Mouse (Mus musculus): ENCODE results near the gene Stox2. TPM values are rescaled to one million over a fixed set of nuclear protein-coding genes. Genes with fewer than 3 reads are reported as not detected.
A peak's percentile ranks its signal among the peaks of the same experiment; 100 is the strongest.
"Not testable (repeated sequence)": the region's sequence is repeated elsewhere in the genome, so short reads cannot be mapped to it uniquely, and the experiment has no call there.

The Stox2 gene
- polyA plus RNA-seq, 1 experiment from 2014 or later = 43.5 TPM

DNA sequence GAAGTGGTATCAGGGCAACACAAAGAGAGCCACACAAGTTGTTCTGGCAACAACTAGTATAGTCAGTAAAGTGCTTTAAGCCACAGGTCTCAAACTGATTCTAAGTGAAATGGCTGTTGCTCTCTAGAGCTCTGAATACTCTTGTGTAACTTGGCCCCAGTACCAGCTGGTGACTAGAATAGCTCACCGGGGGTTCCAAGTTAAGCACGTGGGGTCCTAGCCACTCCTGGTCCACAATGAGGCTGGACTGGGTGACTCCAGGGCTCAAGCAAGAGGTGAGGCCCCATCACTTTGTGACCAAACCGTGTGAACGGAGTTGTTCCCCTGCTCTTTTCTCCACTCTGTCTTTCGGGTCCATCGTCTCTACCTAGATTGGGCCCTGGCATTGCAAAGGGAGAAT lies 8.2 kb downstream of the Stox2 start:
- Histone ChIP-seq H3K9me3 (no peaks in the 10 kb centered on the region), H3K4me3 (no peak overlapping the region), H3K9ac (no peak overlapping the region), H3K4me2 (no peak overlapping the region), H3K27me3 (no peaks in the 10 kb centered on the region), H3K4me1 (replicated peaks) (no peaks in the 10 kb centered on the region), H3K27ac (replicated peaks) (no peak overlapping the region), H3K36me3 (no peaks in the 10 kb centered on the region)
- no peak for ATAC-seq (ENCODE audit: low FRiP score, low read depth)
- WGBS = 82% methylated on average over 6 of the region's 6 CpGs

DNA sequence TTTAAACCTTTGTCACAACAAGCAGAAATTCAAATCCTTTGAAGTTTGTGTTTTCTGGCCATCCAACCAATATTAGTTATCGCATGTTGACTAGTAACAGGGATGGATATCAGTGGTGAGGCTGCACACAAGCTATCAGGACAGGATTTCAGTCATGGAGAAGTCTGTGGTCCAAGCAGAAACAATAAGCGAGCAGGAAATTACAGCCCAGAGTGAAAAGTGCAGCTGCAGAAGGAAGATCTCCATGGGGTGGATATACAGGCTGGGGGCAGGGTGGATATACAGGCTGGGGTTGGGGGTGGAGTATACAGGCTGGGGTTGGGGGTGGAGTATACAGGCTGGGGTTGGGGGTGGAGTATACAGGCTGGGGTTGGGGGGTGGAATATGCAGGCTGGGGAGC lies 10.3 kb downstream of the Stox2 start:
- Histone ChIP-seq H3K4me2 (no peak overlapping the region), H3K9ac (no peak overlapping the region), H3K9me3 (no peaks in the 10 kb centered on the region), H3K4me1 (replicated peaks) (no peaks in the 10 kb centered on the region), H3K4me3 (no peak overlapping the region), H3K27me3 (no peaks in the 10 kb centered on the region), H3K27ac (replicated peaks) (no peak overlapping the region), H3K36me3 (no peaks in the 10 kb centered on the region)
- no peak for ATAC-seq (ENCODE audit: low FRiP score, low read depth)
- WGBS = 88% methylated on average over 2 of the region's 2 CpGs

DNA sequence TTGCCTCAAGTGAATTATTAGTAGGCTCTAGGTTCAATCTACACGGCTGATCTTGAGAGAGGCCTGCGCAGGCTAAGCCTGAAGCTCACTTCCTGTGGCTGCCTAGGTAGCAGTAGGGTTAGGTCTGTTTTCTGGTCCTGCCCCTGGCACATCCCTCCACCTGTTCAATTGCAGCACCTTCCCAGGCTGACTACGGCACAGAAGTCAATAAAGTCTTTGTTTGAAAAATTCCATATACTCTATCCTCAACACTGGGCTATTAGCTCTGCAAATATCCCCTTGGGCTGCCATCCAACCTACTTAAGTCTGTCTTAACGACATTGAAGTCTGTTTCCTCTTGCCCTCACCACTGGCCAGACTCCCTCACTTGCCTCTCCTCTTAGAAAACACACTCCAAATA lies 10.8 kb downstream of the Stox2 start:
- no peak overlapping the region for H3K27ac ChIP-seq (replicated peaks)
- no peak overlapping the region for H3K4me3 ChIP-seq
- no peaks in the 10 kb centered on the region for H3K27me3 ChIP-seq
- H3K9ac ChIP-seq = no peak overlapping the region
- no peak overlapping the region for H3K4me2 ChIP-seq
- no peaks in the 10 kb centered on the region for H3K4me1 ChIP-seq (replicated peaks)
- WGBS = 73% methylated on average over 4 of the region's 4 CpGs
- H3K36me3 ChIP-seq = no peaks in the 10 kb centered on the region
- no peak for ATAC-seq (ENCODE audit: low FRiP score, low read depth)
- no peaks in the 10 kb centered on the region for H3K9me3 ChIP-seq

DNA sequence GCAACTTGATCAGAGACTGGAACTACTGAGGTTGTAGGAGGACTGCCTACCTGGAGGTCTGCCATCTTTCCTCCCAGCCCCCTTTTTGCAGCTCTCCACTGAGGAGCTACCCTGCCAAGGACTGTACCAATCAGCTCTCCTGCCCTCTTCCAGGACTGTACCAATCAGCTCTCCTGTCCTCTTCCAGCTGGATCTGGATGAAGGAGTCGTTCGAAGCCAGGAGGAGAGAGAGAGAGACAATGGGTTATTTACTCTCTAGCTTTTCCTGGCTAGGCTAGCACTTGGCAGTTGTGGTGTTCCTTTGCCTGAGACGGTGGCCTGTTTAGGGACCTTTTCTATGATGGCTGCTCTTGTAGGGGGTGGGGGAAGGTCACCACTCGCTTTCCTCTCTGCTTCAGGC lies 14.9 kb downstream of the Stox2 start:
- peak; percentile 92 for ATAC-seq (ENCODE audit: low FRiP score, low read depth)
- Histone ChIP-seq H3K9ac (no peak overlapping the region), H3K27me3 (no peaks in the 10 kb centered on the region), H3K36me3 (no peaks in the 10 kb centered on the region), H3K4me3 (no peak overlapping the region), H3K9me3 (no peaks in the 10 kb centered on the region), H3K4me1 (replicated peaks) (no peaks in the 10 kb centered on the region), H3K27ac (replicated peaks) (0 out of 2 replicates have a peak overlapping the region, but pooled peaks have one; percentile 34), H3K4me2 (no peak overlapping the region)
- WGBS = 41% methylated on average over 4 of the region's 4 CpGs

DNA sequence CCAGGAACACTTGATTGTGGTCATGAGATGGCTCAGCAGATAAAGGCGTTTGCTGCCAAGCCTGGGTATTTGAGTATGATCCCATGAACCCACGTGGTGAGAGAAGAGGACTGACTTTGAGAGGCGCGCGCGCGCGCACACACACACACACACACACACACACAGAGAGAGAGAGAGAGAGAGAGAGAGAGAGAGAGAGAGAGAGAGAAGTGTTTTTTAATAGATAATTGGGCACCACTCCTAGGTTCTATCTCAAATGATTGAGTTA lies 32.0 kb downstream of the Stox2 start:
- not testable (repeated sequence) for H3K9me3 ChIP-seq; H3K36me3 ChIP-seq; H3K27ac ChIP-seq (replicated peaks); H3K9ac ChIP-seq
- H3K4me2 ChIP-seq = peak overlapping the region; percentile 96
- 0 out of 2 replicates have a peak, but pooled peaks have one; percentile 4 for ATAC-seq (ENCODE audit: low FRiP score, low read depth)
- peaks cover 50% of the 10 kb centered on the region for H3K27me3 ChIP-seq
- peaks cover 26% of the 10 kb centered on the region for H3K4me1 ChIP-seq (replicated peaks)
- H3K4me3 ChIP-seq = peak overlapping the region; percentile 55
- WGBS = under 1% methylated on average over 8 of the region's 8 CpGs

DNA sequence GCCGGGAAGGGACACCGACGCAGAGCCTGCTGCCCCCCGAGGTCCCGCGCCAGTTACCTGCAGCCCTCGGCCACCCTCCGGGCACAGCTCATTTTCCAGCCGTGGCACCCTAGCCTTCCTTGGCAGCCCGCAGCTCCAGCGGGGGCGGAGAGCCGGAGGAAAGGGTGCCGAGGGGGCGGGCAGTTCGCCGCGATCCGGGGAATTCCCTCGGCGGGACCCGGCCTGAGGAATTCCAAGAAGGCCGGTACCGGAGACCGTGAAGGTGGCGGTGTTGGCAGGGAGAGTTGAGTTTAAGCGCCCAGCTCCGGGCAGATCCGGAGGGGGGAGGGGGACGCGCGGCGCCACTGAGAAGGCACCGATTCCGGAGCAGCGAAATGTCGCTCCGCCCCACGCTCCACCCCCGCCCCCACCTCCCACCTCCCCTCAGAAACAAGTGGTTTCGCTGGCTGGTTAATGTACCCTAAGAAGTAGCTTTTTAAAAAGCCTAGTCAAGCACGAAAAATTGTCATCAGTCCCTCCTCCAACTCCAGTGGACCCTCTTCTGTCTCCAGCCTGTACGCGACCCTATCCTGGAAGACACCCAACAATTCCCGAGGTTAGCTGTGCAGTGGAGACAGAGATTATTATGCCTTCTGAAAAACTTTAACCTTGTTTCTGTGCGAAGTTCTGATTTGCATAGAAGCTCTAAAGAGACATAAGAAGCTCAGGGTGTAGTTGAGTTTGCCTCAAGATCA lies 32.5 kb downstream of the Stox2 start:
- peak overlapping the region; percentile 96 for H3K4me2 ChIP-seq
- 0% methylated on average over 44 of the region's 46 CpGs for WGBS
- H3K9me3 ChIP-seq = no peaks in the 10 kb centered on the region
- no peaks in the 10 kb centered on the region for H3K36me3 ChIP-seq
- H3K27ac ChIP-seq (replicated peaks) = peak overlapping the region; percentile 40; the same call in 1 of the 2 replicates
- H3K4me1 ChIP-seq (replicated peaks) = peaks cover 26% of the 10 kb centered on the region
- H3K9ac ChIP-seq = peak overlapping the region; percentile 51
- ATAC-seq (ENCODE audit: low FRiP score, low read depth) = peak; percentile 80
- H3K27me3 ChIP-seq = peaks cover 55% of the 10 kb centered on the region
- peak overlapping the region; percentile 55 for H3K4me3 ChIP-seq

DNA sequence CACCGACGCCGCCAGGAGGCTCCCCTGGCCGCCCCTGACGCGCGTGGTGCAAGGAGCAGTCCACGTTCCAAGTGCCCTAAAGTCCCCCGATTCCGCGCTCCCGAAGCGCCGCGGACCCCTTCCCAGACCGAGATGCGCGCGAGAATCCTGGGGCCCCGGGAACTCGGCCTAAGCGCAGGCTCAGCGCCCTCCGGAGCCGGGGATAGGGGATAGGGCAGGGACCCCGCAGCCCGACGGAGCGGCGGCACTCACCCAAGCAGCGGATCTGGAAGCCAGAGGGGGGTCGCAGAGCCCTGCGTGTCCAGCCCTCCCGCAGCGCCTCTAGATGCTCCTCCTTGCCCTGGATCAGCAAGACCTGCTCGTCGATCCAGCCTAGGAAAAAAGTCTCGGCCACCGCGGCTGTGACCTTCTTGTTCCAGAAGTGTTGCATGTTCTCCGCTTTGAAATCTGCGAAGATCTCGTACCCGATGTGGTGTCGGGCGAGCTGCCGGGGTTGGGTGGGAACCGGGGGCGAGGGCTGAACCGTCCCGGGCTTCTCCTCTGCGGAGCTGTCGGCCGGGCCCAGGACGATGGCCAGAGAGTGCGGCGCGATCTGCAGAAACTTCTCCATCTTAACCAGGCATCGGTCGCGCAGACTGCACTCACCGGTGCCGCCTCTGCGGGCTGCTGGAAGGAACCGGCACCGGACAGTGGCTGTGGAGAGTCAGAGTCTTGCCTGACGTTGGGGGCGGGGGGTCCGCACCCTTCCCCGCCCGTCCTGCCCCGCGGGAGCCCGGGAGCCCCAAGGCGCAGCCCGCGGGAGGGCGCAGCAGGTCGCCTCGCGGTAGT lies 33.3 kb downstream of the Stox2 start:
- ATAC-seq (ENCODE audit: low FRiP score, low read depth) = peak; percentile 54
- peak overlapping the region; percentile 40; the same call in 1 of the 2 replicates for H3K27ac ChIP-seq (replicated peaks)
- H3K27me3 ChIP-seq = peaks cover 63% of the 10 kb centered on the region
- peak overlapping the region; percentile 51 for H3K9ac ChIP-seq
- H3K4me2 ChIP-seq = peak overlapping the region; percentile 96
- H3K4me3 ChIP-seq = peak overlapping the region; percentile 55
- no peaks in the 10 kb centered on the region for H3K36me3 ChIP-seq
- H3K9me3 ChIP-seq = no peaks in the 10 kb centered on the region
- peaks cover 26% of the 10 kb centered on the region for H3K4me1 ChIP-seq (replicated peaks)
- under 1% methylated on average over 74 of the region's 81 CpGs for WGBS

DNA sequence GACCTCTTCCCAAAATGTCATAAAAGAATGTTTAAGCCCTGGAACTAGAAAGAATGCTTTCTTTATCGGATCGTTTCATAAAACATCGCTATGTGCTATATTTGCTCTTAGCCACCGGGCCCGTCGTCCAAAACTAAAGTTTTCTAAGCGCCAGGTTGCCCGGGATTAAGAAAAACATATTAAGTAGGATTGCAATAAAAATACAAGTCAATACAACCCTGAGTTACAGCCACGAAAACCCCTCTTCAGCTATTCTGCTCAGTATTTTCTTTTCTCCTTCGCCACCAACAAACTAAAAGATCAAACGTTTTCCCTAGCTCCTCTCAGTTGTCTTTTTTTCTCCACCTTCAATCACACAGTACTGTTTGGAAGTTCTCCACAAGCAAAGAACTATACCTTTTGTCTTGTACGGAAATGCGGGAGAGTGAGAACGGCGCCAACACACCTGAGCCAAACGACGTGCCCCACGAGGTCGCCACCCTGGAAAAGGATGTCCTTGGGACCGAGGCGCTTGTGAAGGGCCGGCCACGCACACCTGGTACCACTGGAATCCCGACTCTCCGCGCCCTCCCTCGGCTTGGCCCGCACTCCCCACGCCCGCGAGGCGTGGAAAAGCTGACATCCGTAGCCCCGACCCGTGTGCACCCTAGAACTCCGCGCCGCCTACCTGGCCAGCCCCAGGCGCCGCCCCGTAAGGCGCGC lies 34.0 kb downstream of the Stox2 start:
- H3K27me3 ChIP-seq = peaks cover 68% of the 10 kb centered on the region
- H3K9me3 ChIP-seq = no peaks in the 10 kb centered on the region
- peaks cover 26% of the 10 kb centered on the region for H3K4me1 ChIP-seq (replicated peaks)
- H3K36me3 ChIP-seq = no peaks in the 10 kb centered on the region
- H3K4me2 ChIP-seq = peak overlapping the region; percentile 96
- ATAC-seq (ENCODE audit: low FRiP score, low read depth) = no peak; the same call in 1 of the 2 replicates
- peak overlapping the region; percentile 51 for H3K9ac ChIP-seq
- H3K4me3 ChIP-seq = peak overlapping the region; percentile 55
- H3K27ac ChIP-seq (replicated peaks) = no peak overlapping the region
- under 1% methylated on average over 43 of the region's 43 CpGs for WGBS

DNA sequence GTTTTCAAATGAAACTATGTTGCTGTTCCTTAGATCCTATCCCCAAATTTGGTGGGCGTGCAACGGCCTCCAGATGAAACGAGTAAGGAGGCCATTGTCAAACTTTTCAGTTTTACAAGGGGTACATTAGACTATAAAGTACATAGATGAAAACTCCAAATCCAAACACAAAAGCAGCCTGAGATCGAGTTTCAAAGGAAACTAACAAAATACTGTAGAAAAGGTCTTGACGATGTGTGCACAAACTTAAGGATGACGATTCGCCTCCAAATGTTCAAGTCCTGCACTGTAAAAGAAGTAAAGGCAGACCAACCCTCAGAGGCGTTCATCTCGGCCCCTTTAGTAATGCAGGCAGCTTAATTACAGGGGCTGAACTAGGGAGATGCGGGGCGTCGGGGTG lies 34.8 kb downstream of the Stox2 start:
- H3K9me3 ChIP-seq = no peaks in the 10 kb centered on the region
- H3K4me1 ChIP-seq (replicated peaks) = peaks cover 26% of the 10 kb centered on the region
- 0 out of 2 replicates have a peak overlapping the region, but pooled peaks have one; percentile 96 for H3K4me2 ChIP-seq
- no peak for ATAC-seq (ENCODE audit: low FRiP score, low read depth)
- H3K27ac ChIP-seq (replicated peaks) = no peak overlapping the region
- H3K36me3 ChIP-seq = no peaks in the 10 kb centered on the region
- 4% methylated on average over 12 of the region's 12 CpGs for WGBS
- H3K27me3 ChIP-seq = peaks cover 71% of the 10 kb centered on the region
- H3K9ac ChIP-seq = no peak overlapping the region
- no peak overlapping the region for H3K4me3 ChIP-seq

DNA sequence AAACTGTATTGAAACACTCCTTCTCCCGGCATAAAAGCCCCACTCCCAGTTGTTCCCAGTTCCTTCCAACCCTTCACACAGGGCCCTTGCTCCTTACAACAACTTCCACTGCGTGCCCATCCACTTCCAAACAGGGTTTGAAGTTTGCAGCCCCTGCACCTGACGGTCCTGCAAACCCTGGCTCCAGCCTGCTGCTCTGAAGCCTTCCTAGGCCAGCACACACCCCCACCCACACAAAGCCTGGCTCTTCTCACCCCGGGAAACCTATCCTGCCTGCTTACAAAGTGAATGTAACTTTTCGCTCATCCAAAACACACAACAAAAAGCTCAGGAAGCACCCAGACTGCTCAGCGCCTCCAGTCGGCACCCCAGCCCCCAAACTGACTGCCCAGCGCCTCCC lies 37.1 kb downstream of the Stox2 start:
- Histone ChIP-seq H3K36me3 (no peaks in the 10 kb centered on the region), H3K4me2 (no peak overlapping the region), H3K27ac (replicated peaks) (no peak overlapping the region), H3K4me1 (replicated peaks) (peaks cover 23% of the 10 kb centered on the region), H3K27me3 (peaks cover 57% of the 10 kb centered on the region), H3K4me3 (no peak overlapping the region), H3K9ac (no peak overlapping the region), H3K9me3 (no peaks in the 10 kb centered on the region)
- WGBS = 10% methylated on average over 8 of the region's 8 CpGs
- ATAC-seq (ENCODE audit: low FRiP score, low read depth) = no peak

DNA sequence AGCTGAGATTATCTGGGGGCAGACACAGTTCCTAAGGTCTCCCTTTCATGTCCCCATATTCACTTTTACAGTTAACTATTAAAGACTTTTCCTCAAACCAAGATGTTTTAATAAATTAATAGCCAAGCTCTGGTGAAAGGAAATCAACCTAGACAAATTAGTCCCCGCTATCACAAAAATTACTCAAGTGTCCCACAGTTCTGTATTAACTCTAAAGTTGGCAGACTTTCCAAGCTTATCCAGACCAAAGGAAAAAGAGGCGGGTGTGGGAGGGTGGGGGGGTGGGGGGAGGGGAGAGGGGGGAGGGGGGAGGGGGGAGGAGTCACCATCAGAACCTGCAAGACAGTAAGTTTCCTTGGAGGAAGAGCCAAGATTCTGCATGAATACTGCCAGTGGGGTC lies 41.3 kb downstream of the Stox2 start:
- no peak overlapping the region for H3K27ac ChIP-seq (replicated peaks)
- no peaks in the 10 kb centered on the region for H3K36me3 ChIP-seq
- 78% methylated on average over 2 of the region's 2 CpGs for WGBS
- no peak overlapping the region for H3K4me3 ChIP-seq
- no peaks in the 10 kb centered on the region for H3K4me1 ChIP-seq (replicated peaks)
- H3K9ac ChIP-seq = no peak overlapping the region
- no peaks in the 10 kb centered on the region for H3K9me3 ChIP-seq
- peaks cover 27% of the 10 kb centered on the region for H3K27me3 ChIP-seq
- H3K4me2 ChIP-seq = no peak overlapping the region
- ATAC-seq (ENCODE audit: low FRiP score, low read depth) = no peak

DNA sequence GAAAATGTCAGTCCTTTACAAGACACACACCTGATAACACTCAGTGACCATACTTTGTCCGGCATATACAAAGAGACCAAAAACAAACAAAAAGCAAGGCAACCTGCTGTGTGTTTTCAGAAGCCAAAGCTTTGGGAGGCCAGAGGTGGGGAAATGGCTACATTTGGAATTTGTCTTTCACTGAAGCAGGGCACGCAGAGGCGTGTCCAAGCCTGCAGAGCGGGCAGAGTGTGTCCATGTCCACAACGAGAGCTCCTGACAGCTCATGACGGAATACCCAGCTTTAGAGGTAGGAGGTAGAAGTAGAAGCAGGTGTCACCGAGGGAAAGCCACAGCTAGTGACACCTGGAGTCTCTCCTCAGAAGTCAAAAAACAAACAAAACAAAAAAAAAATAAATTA lies 53.2 kb downstream of the Stox2 start:
- H3K4me3 ChIP-seq = no peak overlapping the region
- H3K27ac ChIP-seq (replicated peaks) = no peak overlapping the region
- ATAC-seq (ENCODE audit: low FRiP score, low read depth) = no peak
- H3K4me1 ChIP-seq (replicated peaks) = no peaks in the 10 kb centered on the region
- H3K36me3 ChIP-seq = no peaks in the 10 kb centered on the region
- no peaks in the 10 kb centered on the region for H3K27me3 ChIP-seq
- WGBS = 55% methylated on average over 7 of the region's 7 CpGs
- no peak overlapping the region for H3K4me2 ChIP-seq
- no peaks in the 10 kb centered on the region for H3K9me3 ChIP-seq
- no peak overlapping the region for H3K9ac ChIP-seq
